Mouse (Mus musculus) spleen, adult 2 months (tissue): Measurements from ENCODE around the gene Spata32.

Source experiments
- CTCF ChIP-seq: fragments of 200-500 bp; IDR thresholded peaks from 2 replicates; pipeline ENCODE4 v1.5.1; 2011; ENCODE audit warnings: mild to moderate bottlenecking, inconsistent platforms; ENCODE audit not compliant: insufficient read depth, insufficient read length, insufficient replicate concordance; ENCODE audit errors: extremely low read depth
- POLR2A ChIP-seq: fragments of 200-500 bp; IDR thresholded peaks from 2 replicates; pipeline ENCODE4 v1.6.1; 2011; ENCODE audit warnings: low read depth, low read length, inconsistent platforms

DNA sequence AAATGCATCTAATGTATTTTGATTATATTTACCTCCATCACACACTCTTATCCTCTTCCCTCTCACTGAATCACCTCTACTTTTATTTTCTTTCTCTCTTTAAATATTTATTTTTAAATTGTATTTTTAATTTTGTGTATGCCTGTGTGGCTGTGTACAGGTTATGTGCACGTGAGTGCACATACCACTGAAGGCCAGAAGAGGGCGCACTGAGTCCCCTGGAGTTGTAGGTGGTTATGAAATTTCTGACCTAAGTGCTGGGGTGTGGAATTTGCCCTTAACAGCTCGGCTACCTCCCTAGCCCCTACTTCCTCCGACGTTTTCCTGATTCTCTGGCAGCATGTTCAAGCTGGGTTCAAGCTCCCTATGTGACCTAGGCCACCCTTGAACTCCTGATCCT lies 4.5 kb downstream of the Spata32 start:
- TF ChIP-seq CTCF: no peak
- TF ChIP-seq POLR2A: no peak
